Mouse (Mus musculus) common myeloid progenitor, adult 5-6 weeks (primary cell): ENCODE data around the gene Crabp2. TPM values are rescaled to one million over a fixed set of nuclear protein-coding genes. Genes with fewer than 3 reads are reported as not detected.

Experiments
- ATAC-seq: replicated peaks from 2 replicates; pipeline ENCODE4 v1.8.0; 2016; ENCODE audit warnings: low read depth, mild to moderate bottlenecking, moderate TSS enrichment, inconsistent platforms; ENCODE audit not compliant: poor library complexity, severe bottlenecking
- total RNA-seq: library from RNA; stranded (forward); fragments of 200-1000, 187-1606 nt; gene quantifications from 2 replicates; pipeline ENCODE4 v1.2.3, GENCODE M21; 2017

Crabp2 gene
- total RNA-seq, 1 experiment from 2014 or later, result 2.0 TPM

- no peak for ATAC-seq
Observed at GRCm38 (mm10) chr3:87981214-87981760, 32.8 kb downstream of the Crabp2 start.

- ATAC-seq, result no peak
Observed at GRCm38 (mm10) chr3:87981894-87982835, 33.7 kb downstream of the Crabp2 start.

- ATAC-seq, result peak; percentile 37
Observed at GRCm38 (mm10) chr3:87982836-87983601, 34.6 kb downstream of the Crabp2 start.

GRCm38 (mm10) chr3:87983627-87984026, 35.2 kb downstream of the Crabp2 start:
- ATAC-seq, result no peak

GRCm38 (mm10) chr3:87984094-87984493, 35.6 kb downstream of the Crabp2 start:
- ATAC-seq, result no peak

GRCm38 (mm10) chr3:87985505-87986320, 37.2 kb downstream of the Crabp2 start:
- ATAC-seq, result no peak

GRCm38 (mm10) chr3:87986868-87987267, 38.4 kb downstream of the Crabp2 start:
- ATAC-seq, result peak; percentile 81

- peak; percentile 59 for ATAC-seq
Observed at GRCm38 (mm10) chr3:87987633-87988032, 39.2 kb downstream of the Crabp2 start.

- no peak for ATAC-seq
Observed at GRCm38 (mm10) chr3:87988068-87988467, 39.6 kb downstream of the Crabp2 start.

GRCm38 (mm10) chr3:87989935-87990334, 41.5 kb downstream of the Crabp2 start:
- no peak for ATAC-seq

GRCm38 (mm10) chr3:87993436-87993835, 45.0 kb downstream of the Crabp2 start:
- ATAC-seq, result peak; percentile 72

GRCm38 (mm10) chr3:87995331-87995730, 46.9 kb downstream of the Crabp2 start:
- ATAC-seq, result no peak

- ATAC-seq, result no peak
Observed at GRCm38 (mm10) chr3:87996401-87996800, 47.9 kb downstream of the Crabp2 start.

- peak; percentile 53 for ATAC-seq
Observed at GRCm38 (mm10) chr3:87996971-87997614, 48.6 kb downstream of the Crabp2 start.

GRCm38 (mm10) chr3:87998747-87999146, 50.3 kb downstream of the Crabp2 start:
- ATAC-seq, result no peak

GRCm38 (mm10) chr3:87999243-87999895, 50.9 kb downstream of the Crabp2 start:
- no peak for ATAC-seq

GRCm38 (mm10) chr3:88000181-88000580, 51.7 kb downstream of the Crabp2 start, which contains the start of gene Bcan:
Gene Bcan (minus strand): TSS chr3:88000230.
- ATAC-seq, result no peak; the same call in 1 of the 2 replicates

- ATAC-seq, result no peak
Observed at GRCm38 (mm10) chr3:88000816-88001595, 52.5 kb downstream of the Crabp2 start.
